ENCODE assay signal across 13 mouse cellular contexts in genomic region chr13:70178073-70178491, GRCm38 (mm10).
A peak's percentile ranks its signal among the peaks of the same experiment; 100 is the strongest.
DNase-seq lines count a peak whose midpoint lies in the region; ATAC-seq and TF ChIP-seq lines count a peak whose summit lies in the region.
"Had no signal": no experiment of that assay in that cellular context is flagged by ENCODE, and none has a peak within 500 bp of the region (broad histone marks: within the 10 kb centered on the region; RNA-seq: fewer than 3 reads in every experiment).

No protein-coding gene starts in this region.

- H3K4me3 ChIP-seq in kidney, embryonic 15.5 days (replicated peaks) = no peak overlapping the region
- no peak overlapping the region for H3K4me3 ChIP-seq in forebrain, embryonic 16.5 days (replicated peaks; ENCODE audit: low read length)
- no peak overlapping the region for H3K4me3 ChIP-seq in limb, embryonic 14.5 days (replicated peaks; ENCODE audit: low read length)
- H3K4me3 ChIP-seq: embryonic facial prominence, embryonic 13.5 days had no signal

- TF ChIP-seq POLR2A in limb, embryonic 14.5 days (IDR thresholded peaks at IDR 0.05; ENCODE audit: borderline replicate concordance, extremely low read depth, insufficient read depth, insufficient read length) = no peak

- H3K4me2 ChIP-seq in kidney, embryonic 15.5 days = peak overlapping the region; percentile 3; the same call in 1 of the 2 replicates
- no peak overlapping the region for H3K4me2 ChIP-seq in forebrain, embryonic 16.5 days (ENCODE audit: low read length)
- H3K4me2 ChIP-seq in limb, embryonic 14.5 days (replicated peaks; ENCODE audit: low read depth, low read length, severe bottlenecking) = no peak overlapping the region
- H3K4me2 ChIP-seq: embryonic facial prominence, embryonic 13.5 days; lung, embryonic 14.5 days had no signal

- no peak for ATAC-seq in kidney, embryonic 15.5 days (replicated peaks; ENCODE audit: low FRiP score)
- peak; percentile 54; the same call in 1 of the 2 replicates for ATAC-seq in forebrain, embryonic 16.5 days
- peak; percentile 50 for ATAC-seq in limb, embryonic 14.5 days (ENCODE audit: low FRiP score, low read depth)

- peak; percentile 47 to 57 for DNase-seq in cerebellum, postnatal 14 days
- DNase-seq in cerebellum, adult 18-20 months = no peak
- DNase-seq in kidney, adult 8-10 months = no peak
- peak; percentile 52 for DNase-seq in limb, embryonic 14.5 days (ENCODE audit: low spot score)
- no peak for DNase-seq in right cerebral cortex, postnatal 14 days
- no peak for DNase-seq in left cerebral cortex, adult 9 months (ENCODE audit: low spot score in 2 of 2)
- DNase-seq: adrenal gland, postnatal 36 days; cerebellum, adult 11-12 months; lung, embryonic 14.5 days; thymus, adult 18-20 months had no signal

- H3K9me3 ChIP-seq in kidney, embryonic 15.5 days (replicated peaks) = no peaks in the 10 kb centered on the region
- no peaks in the 10 kb centered on the region for H3K9me3 ChIP-seq in forebrain, embryonic 16.5 days (ENCODE audit: control insufficient read depth, low read length)
- no peaks in the 10 kb centered on the region for H3K9me3 ChIP-seq in limb, embryonic 14.5 days (ENCODE audit: control insufficient read depth, low read length)
- H3K9me3 ChIP-seq: embryonic facial prominence, embryonic 13.5 days had no signal

- WGBS in kidney, embryonic 15.5 days = 9% methylated on average over 8 of the region's 8 CpGs
- WGBS in forebrain, embryonic 16.5 days = 31% methylated on average over 8 of the region's 8 CpGs
- 13% methylated on average over 8 of the region's 8 CpGs for WGBS in limb, embryonic 14.5 days

- H3K27ac ChIP-seq in kidney, embryonic 15.5 days = no peak overlapping the region
- H3K27ac ChIP-seq in forebrain, embryonic 16.5 days (ENCODE audit: low read length) = no peak overlapping the region
- H3K27ac ChIP-seq in limb, embryonic 14.5 days (replicated peaks; ENCODE audit: low read depth, low read length) = no peak overlapping the region
- H3K27ac ChIP-seq: embryonic facial prominence, embryonic 13.5 days had no signal

- H3K36me3 ChIP-seq in kidney, embryonic 15.5 days = no peaks in the 10 kb centered on the region
- no peaks in the 10 kb centered on the region for H3K36me3 ChIP-seq in forebrain, embryonic 16.5 days (ENCODE audit: control insufficient read depth, insufficient read depth)
- no peaks in the 10 kb centered on the region for H3K36me3 ChIP-seq in limb, embryonic 14.5 days (ENCODE audit: control insufficient read depth, insufficient read depth, low read length)
- H3K36me3 ChIP-seq: embryonic facial prominence, embryonic 13.5 days had no signal

- no peak overlapping the region for H3K9ac ChIP-seq in kidney, embryonic 15.5 days
- no peak overlapping the region for H3K9ac ChIP-seq in forebrain, embryonic 16.5 days (replicated peaks; ENCODE audit: low read depth, low read length)
- no peak overlapping the region for H3K9ac ChIP-seq in limb, embryonic 14.5 days (ENCODE audit: low read depth, low read length, severe bottlenecking)
- H3K9ac ChIP-seq: embryonic facial prominence, embryonic 13.5 days; lung, embryonic 14.5 days had no signal

- no peaks in the 10 kb centered on the region for H3K4me1 ChIP-seq in kidney, embryonic 15.5 days
- H3K4me1 ChIP-seq in forebrain, embryonic 16.5 days (replicated peaks; ENCODE audit: control insufficient read depth, insufficient read depth, low read length) = no peaks in the 10 kb centered on the region
- H3K4me1 ChIP-seq in limb, embryonic 14.5 days (ENCODE audit: control insufficient read depth, insufficient read depth, low read length) = 0 out of 2 replicates have a peak, but pooled peaks cover 2% of the 10 kb centered on the region

- H3K27me3 ChIP-seq in kidney, embryonic 15.5 days = no peaks in the 10 kb centered on the region; the same call in 1 of the 2 replicates
- H3K27me3 ChIP-seq in forebrain, embryonic 16.5 days (replicated peaks; ENCODE audit: control insufficient read depth, insufficient read depth, low read length) = no peaks in the 10 kb centered on the region
- no peaks in the 10 kb centered on the region for H3K27me3 ChIP-seq in limb, embryonic 14.5 days (ENCODE audit: control insufficient read depth, insufficient read depth, low read length)
- H3K27me3 ChIP-seq: embryonic facial prominence, embryonic 13.5 days had no signal

Comparison
In these comparisons a context has a peak if more than half of its experiments do, and no peak if none do; other contexts are left out.
1. DNase-seq: peak in cerebellum, postnatal 14 days (2 of 2) and limb, embryonic 14.5 days (single experiment); none in cerebellum, adult 18-20 months (0 of 2), kidney, adult 8-10 months (0 of 2), right cerebral cortex, postnatal 14 days (single experiment) and left cerebral cortex, adult 9 months (0 of 2).